Mouse (Mus musculus) effector memory CD4-positive, alpha-beta T cell, adult 7 months (primary cell): ENCODE data around the gene Pfdn6. TPM values are rescaled to one million over a fixed set of nuclear protein-coding genes. Genes with fewer than 3 reads are reported as not detected.

Experiments used
- polyA plus RNA-seq: library from polyadenylated mRNA; unstranded; fragments of 100-300 nt; shearing (Covaris generic); gene quantifications from one replicate; pipeline ENCODE4 v1.2.1, GENCODE M21; 2017

Pfdn6 gene
- 83.9 TPM for polyA plus RNA-seq

DNA sequence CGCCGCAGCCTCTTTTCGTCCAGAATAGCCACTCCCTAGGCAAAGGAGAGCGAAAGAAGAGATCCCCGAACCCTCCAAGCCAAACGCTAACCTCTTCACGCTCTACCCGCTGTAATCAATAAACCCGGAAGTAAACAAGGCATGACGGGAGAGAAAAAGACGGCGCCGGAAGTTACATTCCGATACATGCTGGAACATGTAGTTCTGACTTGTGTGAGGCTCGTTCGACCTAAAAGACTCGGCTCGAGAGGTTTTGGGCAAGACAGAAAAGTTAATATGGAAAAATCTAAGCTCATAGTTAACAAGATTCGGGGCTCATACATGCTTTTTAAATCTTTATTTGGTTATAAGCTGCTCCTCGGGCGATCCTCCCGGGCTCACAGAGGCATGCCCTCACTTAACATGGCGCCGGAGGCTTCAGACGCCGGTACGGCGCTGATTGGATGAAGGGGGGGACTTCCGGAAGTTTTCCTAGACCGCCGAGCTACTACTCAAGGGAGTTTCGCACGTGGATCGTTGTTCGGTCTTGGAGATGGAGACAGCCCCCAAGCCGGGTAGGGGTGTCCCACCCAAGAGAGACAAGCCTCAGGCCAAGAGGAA is at the start of gene Pfdn6, which contains the start of gene Wdr46:
Pfdn6 (minus strand) TSS at position 138 of the 600 bp plus-strand sequence.
Wdr46 (plus strand) TSS at position 455 of the 600 bp plus-strand sequence.

DNA sequence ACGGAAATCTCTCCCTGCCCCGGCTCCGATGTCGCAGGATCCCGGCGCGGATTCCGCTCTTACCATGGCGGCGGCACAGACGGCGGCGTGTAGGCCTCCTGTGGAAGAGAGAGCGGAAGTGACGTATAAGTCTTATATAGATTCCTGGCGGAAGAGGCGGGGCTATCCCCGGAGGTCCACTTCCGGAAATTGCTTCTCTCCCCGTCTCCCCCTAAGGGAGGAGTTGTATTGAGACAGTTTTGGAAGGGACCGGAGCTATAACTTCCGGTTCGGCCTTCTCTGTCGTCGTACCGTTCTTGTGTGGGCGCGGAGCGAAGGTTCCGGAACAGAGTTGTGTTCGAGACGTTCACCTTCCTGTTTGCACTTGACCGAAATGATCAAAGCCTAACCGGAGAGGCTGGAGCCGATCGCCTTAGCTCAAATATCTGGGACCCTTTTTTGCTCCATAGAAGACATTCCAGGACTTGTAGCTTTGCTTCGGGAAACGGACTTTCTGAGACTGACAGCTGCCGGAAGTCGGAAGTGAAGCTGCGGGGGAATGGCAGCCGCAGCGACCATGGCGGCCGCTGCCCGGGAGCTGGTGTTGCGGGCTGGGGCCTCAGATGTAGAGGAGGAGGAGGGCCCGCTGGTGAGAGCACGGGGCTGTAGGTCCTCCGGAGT is 15.5 kb upstream of the Pfdn6 start, which contains the start of the genes Vps52 and Rps18:
Vps52 (plus strand) TSS at position 258 of the 660 bp plus-strand sequence.
Rps18 (minus strand) TSS at position 447 of the 660 bp plus-strand sequence.

DNA sequence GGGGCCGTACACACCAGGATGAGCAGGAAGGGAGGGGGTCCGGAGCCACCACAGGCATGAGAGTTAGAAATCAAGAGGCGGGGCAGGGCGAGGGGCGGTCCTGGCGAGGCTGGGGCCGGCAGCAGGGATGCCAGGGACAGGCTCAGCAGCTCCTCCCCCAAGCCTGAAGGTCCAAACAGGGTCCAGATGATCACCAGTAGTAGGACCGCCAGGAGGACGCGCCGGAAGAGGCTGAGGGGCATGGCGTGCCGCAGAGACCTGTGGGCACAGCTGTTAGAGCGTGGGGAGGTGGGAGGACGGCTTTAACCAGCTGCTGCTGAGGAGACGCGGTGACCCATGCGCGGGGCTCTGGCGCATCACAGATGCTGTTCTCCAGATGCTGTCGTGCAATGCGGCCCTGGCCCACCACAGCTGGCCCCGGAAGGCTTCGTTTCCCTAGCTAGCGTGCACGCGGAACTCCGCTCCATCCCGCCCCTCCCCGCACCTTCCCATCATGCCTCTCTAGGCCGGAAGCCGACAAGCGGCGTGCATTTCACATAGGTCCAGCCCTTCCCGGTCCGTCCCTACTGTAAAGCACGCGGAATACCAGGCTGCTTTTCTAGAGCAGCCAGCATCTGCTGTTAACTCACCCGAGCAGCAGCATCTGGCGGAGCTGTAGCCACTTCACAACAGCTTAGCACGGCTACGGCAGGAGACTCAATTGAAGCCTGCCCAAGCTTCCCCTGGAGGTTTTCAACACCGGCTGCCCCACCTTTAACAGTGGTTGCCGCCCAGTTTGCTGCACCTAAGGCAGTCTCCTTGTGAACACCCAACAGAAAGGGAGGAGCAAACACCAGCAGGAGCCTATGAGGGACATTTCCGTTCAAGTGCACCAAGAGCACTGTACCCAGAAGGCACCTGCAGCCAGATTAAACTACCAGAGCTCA is 11.1 kb upstream of the Pfdn6 start, which contains the start of gene B3galt4:
B3galt4 (minus strand) TSS at position 468 of the 926 bp plus-strand sequence.

DNA sequence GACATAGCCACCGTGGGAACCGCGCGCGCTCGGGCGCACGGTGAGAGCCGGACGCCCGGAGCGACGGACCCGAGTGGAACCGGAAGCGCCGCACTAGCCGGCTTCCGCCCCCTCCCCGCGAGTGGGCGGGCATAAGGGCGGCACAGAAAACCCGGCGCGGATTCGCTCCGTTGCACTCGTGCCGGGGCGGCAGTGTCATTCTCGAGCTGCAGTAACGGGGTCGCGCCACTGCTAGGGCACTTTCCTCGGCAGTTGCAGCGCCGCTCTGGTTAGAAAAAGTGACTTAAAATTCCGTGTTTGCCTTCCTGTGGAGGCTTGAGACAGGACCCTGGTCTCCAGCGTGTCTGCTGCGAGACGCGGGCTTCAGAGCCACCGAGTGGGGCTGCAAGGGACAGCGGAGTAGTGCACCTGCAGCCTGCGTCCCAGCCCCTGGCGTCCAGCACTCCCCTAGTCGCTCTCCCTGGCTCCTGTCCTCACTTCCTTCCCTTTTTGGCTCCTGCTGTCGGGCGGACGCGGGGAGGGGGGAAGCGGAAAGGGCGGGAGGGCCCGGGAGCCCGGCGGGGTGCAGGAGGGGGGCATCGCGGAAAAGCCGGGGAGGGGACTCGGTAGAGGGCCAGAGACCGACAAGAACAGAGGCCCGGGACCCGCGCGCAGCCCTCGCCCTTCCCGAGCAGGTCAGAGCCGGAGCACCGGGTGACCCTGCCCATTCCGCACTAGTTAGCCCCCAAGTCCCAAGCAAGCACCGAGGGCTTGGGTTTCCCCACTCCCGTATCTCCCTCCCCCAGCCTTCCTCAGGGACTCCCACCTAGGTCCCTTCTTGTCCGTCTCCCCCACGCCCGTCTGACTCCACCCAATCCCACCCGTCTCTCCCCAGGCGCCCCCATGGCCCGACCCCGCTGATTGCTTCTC is 10.5 kb downstream of the Pfdn6 start, which contains the start of gene Rgl2:
Rgl2 (plus strand) TSS at position 173 of the 909 bp plus-strand sequence.

DNA sequence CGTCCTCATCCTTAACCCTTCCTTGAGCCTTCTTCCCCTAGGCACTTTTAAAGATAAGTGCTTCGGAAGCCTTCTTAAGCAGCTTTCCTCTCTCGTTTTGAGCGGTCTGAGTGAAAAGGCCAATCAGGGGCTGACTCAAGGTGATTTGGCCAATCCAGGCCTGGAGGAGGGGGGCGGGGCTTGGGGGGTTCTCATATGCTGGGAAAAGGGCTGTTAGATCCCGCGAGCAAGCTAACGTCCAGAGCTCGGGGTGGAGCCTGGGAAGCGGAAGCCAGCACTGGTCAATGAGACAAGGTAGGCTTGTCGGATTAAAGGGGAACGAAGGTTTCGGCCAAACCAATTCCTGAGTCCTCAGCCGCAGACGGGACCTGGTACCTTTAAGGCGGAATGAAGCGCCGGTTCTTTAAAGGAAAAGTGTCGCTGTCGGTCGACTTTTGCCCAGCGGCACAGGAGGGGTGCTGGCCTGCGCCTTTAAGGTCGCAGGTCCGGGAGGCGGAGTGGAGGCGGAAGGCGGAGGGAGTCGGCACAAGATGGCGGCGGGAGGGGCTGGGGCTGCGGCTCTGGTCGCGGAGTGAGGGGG is 24.4 kb downstream of the Pfdn6 start, which contains the start of the genes Tapbp and Zbtb22:
Tapbp (plus strand) TSS at position 229 of the 580 bp plus-strand sequence.
Zbtb22 (plus strand) TSS at position 234 of the 580 bp plus-strand sequence.

DNA sequence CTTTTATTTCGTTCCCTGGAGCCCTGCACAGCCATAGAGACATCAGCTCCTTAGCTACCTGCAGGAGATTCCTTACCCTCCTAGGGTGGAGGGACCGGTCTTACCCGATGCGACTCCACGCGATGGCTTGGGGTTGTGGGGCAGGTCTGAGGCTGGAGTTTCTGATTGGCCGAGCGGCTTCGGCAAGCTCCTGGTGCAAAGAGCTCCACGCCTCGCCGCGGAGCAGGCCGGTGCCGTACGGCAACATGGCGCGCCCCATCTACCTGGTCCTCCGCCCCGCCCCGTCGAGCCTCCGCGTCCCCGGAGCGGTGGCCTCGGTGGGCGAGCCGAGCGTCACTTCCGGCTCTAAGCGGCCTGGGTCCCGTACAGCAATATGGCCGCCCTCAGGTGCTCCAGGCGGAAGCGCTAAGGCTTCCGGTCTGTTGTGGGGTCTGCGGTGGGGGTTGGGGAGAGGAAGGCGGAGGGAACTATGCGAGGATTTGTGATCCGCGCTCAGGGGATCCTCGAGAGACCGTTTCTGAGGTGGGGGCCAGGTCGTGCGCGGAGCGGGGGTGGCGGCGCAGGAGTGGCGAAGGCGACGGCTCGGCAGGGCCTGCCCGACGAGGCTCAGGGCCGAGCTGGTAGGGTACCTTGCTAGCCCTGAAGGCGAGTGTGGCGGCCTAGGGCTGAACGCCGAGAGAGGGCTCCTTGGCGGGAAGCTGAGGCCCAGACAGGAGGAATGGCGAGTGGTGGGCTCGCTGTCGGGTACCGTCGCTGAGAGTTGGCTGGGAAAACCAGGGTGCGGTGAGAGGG is 30.9 kb downstream of the Pfdn6 start, which contains the start of gene Daxx:
Daxx (plus strand) TSS at position 338 of the 792 bp plus-strand sequence.

DNA sequence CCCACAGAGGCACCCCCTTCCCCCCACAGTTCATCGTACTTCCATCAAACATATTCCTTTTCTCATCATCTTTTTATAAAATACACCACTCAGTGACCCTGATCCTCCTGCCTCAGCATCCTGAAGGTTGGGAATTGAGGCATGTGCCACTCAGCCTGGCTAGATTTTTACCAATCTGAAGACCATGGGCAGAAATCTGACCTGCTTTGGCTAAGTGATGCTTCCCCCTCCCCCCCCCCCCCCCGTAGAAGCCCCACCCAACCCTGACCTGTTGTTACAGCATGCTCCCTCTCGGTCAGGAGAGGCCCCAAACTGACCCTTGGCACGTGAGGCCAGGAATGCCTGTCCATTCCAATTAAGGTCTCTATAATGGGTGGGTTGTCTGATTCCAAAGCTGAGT is 35.3 kb downstream of the Pfdn6 start, which contains the start of gene Platr17:
Platr17 (plus strand) TSS at position 301 of the 400 bp plus-strand sequence.

DNA sequence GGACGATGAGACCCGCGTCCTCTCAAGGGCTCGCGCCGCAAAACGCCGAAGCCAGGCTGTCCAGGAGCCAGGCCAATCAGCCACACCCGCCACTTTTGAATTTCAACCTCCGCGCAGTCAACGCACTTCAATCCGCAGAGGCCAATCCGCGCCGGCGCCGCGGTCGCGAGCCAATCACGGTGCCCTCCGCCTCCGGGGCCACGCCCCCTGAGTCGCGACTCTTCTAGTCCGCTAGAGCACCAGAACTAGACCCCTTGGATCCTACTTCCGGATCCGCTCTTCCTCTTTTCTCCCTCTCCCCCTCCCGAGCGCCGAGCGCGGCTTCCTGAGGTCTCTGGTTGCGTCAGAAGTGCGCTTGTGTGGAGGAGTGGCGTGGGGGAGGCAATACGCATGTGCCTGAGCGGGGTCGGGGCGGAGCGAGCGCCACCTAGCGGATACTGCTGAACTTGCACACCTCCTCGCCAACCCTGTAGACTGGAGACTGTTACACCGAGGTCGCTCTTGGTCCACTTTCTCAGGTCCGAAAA is 49.5 kb downstream of the Pfdn6 start, which contains the start of gene Kifc1:
Kifc1 (minus strand) TSS at position 129 of the 527 bp plus-strand sequence.

Other genes starting within 250 kb of the Pfdn6 start
- 96.9 TPM for gene March2, start 221.7 kb downstream of the Pfdn6 start, polyA plus RNA-seq
- gene Rab11b, start 179.8 kb downstream of the Pfdn6 start, polyA plus RNA-seq, result 316 TPM
- gene Angptl4, start 158.5 kb downstream of the Pfdn6 start, polyA plus RNA-seq, result 1.1 TPM
- 4.4 TPM for gene Kank3, start 129.8 kb downstream of the Pfdn6 start, polyA plus RNA-seq
- 951 TPM for gene Rps28, start 115.8 kb downstream of the Pfdn6 start, polyA plus RNA-seq
- gene Ndufa7, start 115.8 kb downstream of the Pfdn6 start, polyA plus RNA-seq, result 204 TPM
- gene Cd320, start 97.3 kb downstream of the Pfdn6 start, polyA plus RNA-seq, result 15.4 TPM
- not detected for gene Gm7029, start 66.5 kb downstream of the Pfdn6 start, polyA plus RNA-seq
- not detected for gene Kifc1, start 49.7 kb downstream of the Pfdn6 start, polyA plus RNA-seq
- gene Platr17, start 35.2 kb downstream of the Pfdn6 start, polyA plus RNA-seq, result 1.1 TPM
- 50.2 TPM for gene Daxx, start 30.9 kb downstream of the Pfdn6 start, polyA plus RNA-seq
- gene Tapbp, start 24.4 kb downstream of the Pfdn6 start, polyA plus RNA-seq, result 361 TPM
- gene Zbtb22, start 24.4 kb downstream of the Pfdn6 start, polyA plus RNA-seq, result 17.3 TPM
- 79.3 TPM for gene Rgl2, start 10.8 kb downstream of the Pfdn6 start, polyA plus RNA-seq
- 39.0 TPM for gene Wdr46, start 317 bp upstream of the Pfdn6 start, polyA plus RNA-seq
- 8.6 TPM for gene B3galt4, start 11.1 kb upstream of the Pfdn6 start, polyA plus RNA-seq
- 38.1 TPM for gene Vps52, start 15.5 kb upstream of the Pfdn6 start, polyA plus RNA-seq
- gene Rps18, start 15.7 kb upstream of the Pfdn6 start, polyA plus RNA-seq, result 2,394 TPM
- gene H2-K1, start 60.0 kb upstream of the Pfdn6 start, polyA plus RNA-seq, result 13,530 TPM
- 26.1 TPM for gene Ring1, start 84.3 kb upstream of the Pfdn6 start, polyA plus RNA-seq
- 225 TPM for gene H2-Ke6, start 87.7 kb upstream of the Pfdn6 start, polyA plus RNA-seq
- gene Slc39a7, start 91.3 kb upstream of the Pfdn6 start, polyA plus RNA-seq, result 137 TPM
- 78.8 TPM for gene Rxrb, start 91.5 kb upstream of the Pfdn6 start, polyA plus RNA-seq
- 0.27 TPM for gene Col11a2, start 99.1 kb upstream of the Pfdn6 start, polyA plus RNA-seq
- gene H2-Oa, start 152.0 kb upstream of the Pfdn6 start, polyA plus RNA-seq, result 1.2 TPM
- gene H2-DMa, start 179.2 kb upstream of the Pfdn6 start, polyA plus RNA-seq, result 12.1 TPM
- gene Brd2, start 182.3 kb upstream of the Pfdn6 start, polyA plus RNA-seq, result 260 TPM
- gene H2-DMb2, start 203.0 kb upstream of the Pfdn6 start, polyA plus RNA-seq, result 0.28 TPM
- gene H2-DMb1, start 212.7 kb upstream of the Pfdn6 start, polyA plus RNA-seq, result 1.0 TPM
- 207 TPM for gene Tap1, start 247.2 kb upstream of the Pfdn6 start, polyA plus RNA-seq
- gene Psmb9, start 247.4 kb upstream of the Pfdn6 start, polyA plus RNA-seq, result 283 TPM